ENCODE assay signal across 14 mouse cellular contexts in the genomic region with DNA sequence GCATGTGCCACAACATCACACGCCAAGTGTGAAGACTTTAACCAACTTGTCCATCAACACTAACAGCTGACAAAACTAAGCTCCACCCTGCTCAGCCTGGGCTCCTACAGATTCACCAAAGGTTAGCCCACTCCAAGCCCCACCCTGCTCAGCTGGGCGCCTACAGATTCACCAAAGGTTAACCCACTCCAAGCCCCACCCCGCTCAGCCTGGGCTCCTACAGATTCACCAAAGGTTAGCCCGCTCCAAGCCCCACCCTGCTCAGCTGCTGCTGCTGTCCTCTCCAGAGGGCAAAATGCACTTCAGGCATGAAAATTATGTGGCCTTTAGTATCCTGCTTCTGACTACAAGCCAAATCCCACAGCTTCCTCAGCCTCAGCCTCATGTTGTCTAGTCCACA. TPM values are rescaled to one million over a fixed set of nuclear protein-coding genes. Genes with fewer than 3 reads are reported as not detected.
DNase-seq lines count a peak whose midpoint lies in the region; ATAC-seq and TF ChIP-seq lines count a peak whose summit lies in the region.
"Had no signal": no experiment of that assay in that cellular context is flagged by ENCODE, and none has a peak within 500 bp of the region (broad histone marks: within the 10 kb centered on the region; RNA-seq: fewer than 3 reads in every experiment).

No protein-coding gene starts in this region.

- peak overlapping the region; percentile 95 for H3K4me2 ChIP-seq in heart, embryonic 16.5 days (ENCODE audit: low read depth, low read length)
- H3K4me2 ChIP-seq in liver, embryonic 11.5 days: peak overlapping the region; percentile 97
- H3K4me2 ChIP-seq: lung, embryonic 14.5 days had no signal

- no peak for ATAC-seq in heart, embryonic 16.5 days (replicated peaks; ENCODE audit: extremely low read depth, insufficient read depth, low FRiP score)
- ATAC-seq in G1E (ENCODE audit: extremely low read depth, insufficient number of reproducible peaks, low FRiP score, poor library complexity, severe bottlenecking): no peak
- peak; percentile 43; the same call in 1 of the 2 replicates for ATAC-seq in liver, embryonic 11.5 days (replicated peaks; ENCODE audit: low FRiP score)
- ATAC-seq: CD4-positive, CD25-positive, alpha-beta regulatory T cell, adult 4 months had no signal

- TF ChIP-seq CTCF in E14TG2a.4 (conservative IDR thresholded peaks at IDR 0.05; ENCODE audit: low read length) (no peak), G1E (IDR thresholded peaks at IDR 0.05; ENCODE audit: low read depth, low read length) (no peak)

- no peaks in the 10 kb centered on the region for H3K9me3 ChIP-seq in heart, embryonic 16.5 days (replicated peaks; ENCODE audit: control insufficient read depth, low read length)
- no peaks in the 10 kb centered on the region for H3K9me3 ChIP-seq in E14TG2a.4 (ENCODE audit: low read length)
- no peaks in the 10 kb centered on the region for H3K9me3 ChIP-seq in G1E (replicated peaks)
- H3K9me3 ChIP-seq in liver, embryonic 11.5 days (ENCODE audit: control insufficient read depth, low read length): no peaks in the 10 kb centered on the region

- peak overlapping the region; percentile 96 for H3K27ac ChIP-seq in heart, embryonic 16.5 days (ENCODE audit: low read length)
- peak overlapping the region; percentile 5; the same call in 1 of the 2 replicates for H3K27ac ChIP-seq in liver, embryonic 11.5 days (ENCODE audit: low read depth, low read length)

- H3K4me3 ChIP-seq in heart, embryonic 16.5 days (ENCODE audit: low read length): no peak overlapping the region; the same call in 1 of the 2 replicates
- H3K4me3 ChIP-seq in E14TG2a.4 (replicated peaks; ENCODE audit: low read length): peak overlapping the region; percentile 26; the same call in 1 of the 2 replicates
- H3K4me3 ChIP-seq in G1E (ENCODE audit: low read depth, low read length): peak overlapping the region; percentile 10; the same call in 1 of the 2 replicates
- no peak overlapping the region for H3K4me3 ChIP-seq in liver, embryonic 11.5 days (ENCODE audit: low read depth, low read length)

- no peak for DNase-seq in heart, adult 9 months (ENCODE audit: low spot score in 2 of 2)
- DNase-seq in G1E (ENCODE audit: low spot score): no peak
- DNase-seq in liver, embryonic 11.5 days (ENCODE audit: low spot score): no peak
- DNase-seq in lung, postnatal 25 days (ENCODE audit: low spot score): no peak
- no peak for DNase-seq in thymus, postnatal 25 days
- no peak for DNase-seq in spleen, postnatal 4 days (ENCODE audit: low spot score in 2 of 2)
- DNase-seq: adrenal gland, adult 2 months; cerebellum, adult 18-20 months; lung, embryonic 14.5 days; retina, postnatal 1 day; thymus, postnatal 36 days had no signal

- H3K4me1 ChIP-seq in heart, embryonic 16.5 days (ENCODE audit: control insufficient read depth, insufficient read depth, low read length): peaks cover 58% of the 10 kb centered on the region
- H3K4me1 ChIP-seq in E14TG2a.4 (replicated peaks; ENCODE audit: low read depth, low read length): peaks cover 78% of the 10 kb centered on the region
- peaks cover 73% of the 10 kb centered on the region for H3K4me1 ChIP-seq in G1E (ENCODE audit: insufficient read depth, low read depth, low read length)
- peaks cover 49% of the 10 kb centered on the region for H3K4me1 ChIP-seq in liver, embryonic 11.5 days (replicated peaks; ENCODE audit: control insufficient read depth, insufficient read depth, low read length)

- no peaks in the 10 kb centered on the region for H3K36me3 ChIP-seq in heart, embryonic 16.5 days (ENCODE audit: control insufficient read depth, insufficient read depth)
- peaks cover 79% of the 10 kb centered on the region for H3K36me3 ChIP-seq in E14TG2a.4 (ENCODE audit: insufficient read depth, low read length)
- peaks cover 85% of the 10 kb centered on the region for H3K36me3 ChIP-seq in G1E (replicated peaks)
- peaks cover 5% of the 10 kb centered on the region for H3K36me3 ChIP-seq in liver, embryonic 11.5 days (ENCODE audit: control insufficient read depth, insufficient read depth, low read length)

- no peaks in the 10 kb centered on the region for H3K27me3 ChIP-seq in heart, embryonic 16.5 days (ENCODE audit: control insufficient read depth, insufficient read depth, low read length)
- H3K27me3 ChIP-seq in E14TG2a.4 (ENCODE audit: insufficient read depth, low read length): no peaks in the 10 kb centered on the region
- no peaks in the 10 kb centered on the region for H3K27me3 ChIP-seq in G1E (ENCODE audit: insufficient read depth, low read length)
- no peaks in the 10 kb centered on the region for H3K27me3 ChIP-seq in liver, embryonic 11.5 days (replicated peaks; ENCODE audit: control insufficient read depth, insufficient read depth, low read length)

- WGBS in heart, embryonic 16.5 days: 67% methylated on average over 4 of the region's 4 CpGs
- WGBS in liver, embryonic 11.5 days: 72% methylated on average over 4 of the region's 4 CpGs

- peak overlapping the region; percentile 56; the same call in 1 of the 2 replicates for H3K9ac ChIP-seq in heart, embryonic 16.5 days (ENCODE audit: low read length)
- H3K9ac ChIP-seq in liver, embryonic 11.5 days (ENCODE audit: low read depth, low read length): no peak overlapping the region; the same call in 1 of the 2 replicates
- H3K9ac ChIP-seq: lung, embryonic 14.5 days had no signal

RNA-seq across cellular contexts. Expression of a gene that starts 5.7 kb away (rescaled TPM):
- 22.3 and 23.2 TPM in 2 replicates for polyA plus RNA-seq in heart, embryonic 16.5 days (2015; fragmentation: Nextera tagmentation; extraction: Ambion mirVana)
- total RNA-seq in G1E (2014; fragmentation: Nextera tagmentation) (19.1 and 23.3 TPM in 2 replicates), G1E (2017) (21.6 and 21.9 TPM in 2 replicates)
- polyA plus RNA-seq in G1E (2012): 16.7 and 22.6 TPM in 2 replicates
- polyA plus RNA-seq in liver, embryonic 11.5 days (2014; fragmentation: Nextera tagmentation; extraction: Ambion mirVana): 25.9 and 28.3 TPM in 2 replicates

RNA-seq across cellular contexts. Expression of a gene that starts 8.7 kb away (rescaled TPM):
- polyA plus RNA-seq in heart, embryonic 16.5 days (2015; fragmentation: Nextera tagmentation; extraction: Ambion mirVana): 29.4 and 30.3 TPM in 2 replicates
- total RNA-seq in G1E (2014; fragmentation: Nextera tagmentation) (63.7 and 74.7 TPM in 2 replicates), G1E (2017) (54.8 and 58.6 TPM in 2 replicates)
- 108 and 116 TPM in 2 replicates for polyA plus RNA-seq in G1E (2012)
- polyA plus RNA-seq in liver, embryonic 11.5 days (2014; fragmentation: Nextera tagmentation; extraction: Ambion mirVana): 58.8 and 61.8 TPM in 2 replicates

RNA-seq across cellular contexts. Expression of a gene that starts 11.3 kb away (rescaled TPM):
- polyA plus RNA-seq in heart, embryonic 16.5 days (2015; fragmentation: Nextera tagmentation; extraction: Ambion mirVana): 245 and 258 TPM in 2 replicates
- total RNA-seq in G1E (2014; fragmentation: Nextera tagmentation) (116 and 133 TPM in 2 replicates), G1E (2017) (144 and 169 TPM in 2 replicates)
- polyA plus RNA-seq in G1E (2012): 103 and 140 TPM in 2 replicates
- 306 and 326 TPM in 2 replicates for polyA plus RNA-seq in liver, embryonic 11.5 days (2014; fragmentation: Nextera tagmentation; extraction: Ambion mirVana)

RNA-seq across cellular contexts. Expression of a gene that starts 23.0 kb away (rescaled TPM):
- 59.5 and 59.8 TPM in 2 replicates for polyA plus RNA-seq in heart, embryonic 16.5 days (2015; fragmentation: Nextera tagmentation; extraction: Ambion mirVana)
- total RNA-seq in G1E (2014; fragmentation: Nextera tagmentation) (9.9 and 18.5 TPM in 2 replicates), G1E (2017) (44.7 and 54.5 TPM in 2 replicates)
- polyA plus RNA-seq in G1E (2012): 98.0 and 113 TPM in 2 replicates
- polyA plus RNA-seq in liver, embryonic 11.5 days (2014; fragmentation: Nextera tagmentation; extraction: Ambion mirVana): 32.9 and 34.1 TPM in 2 replicates

RNA-seq across cellular contexts. Expression of a gene that starts 23.2 kb away (rescaled TPM):
- polyA plus RNA-seq in heart, embryonic 16.5 days (2015; fragmentation: Nextera tagmentation; extraction: Ambion mirVana): 0.75 and 1.1 TPM in 2 replicates
- 0.90 and 3.4 TPM in 2 replicates for total RNA-seq in G1E (2014; fragmentation: Nextera tagmentation)
- total RNA-seq in G1E (2017): 1.2 and 2.1 TPM in 2 replicates
- 0.11 and 0.13 TPM in 2 replicates for polyA plus RNA-seq in G1E (2012)
- polyA plus RNA-seq in liver, embryonic 11.5 days (2014; fragmentation: Nextera tagmentation; extraction: Ambion mirVana): 0.32 and 0.74 TPM in 2 replicates

Comparison
In these comparisons a context has a peak if more than half of its experiments do, and no peak if none do; other contexts are left out.
1. H3K4me3 ChIP-seq: peak in E14TG2a.4 (single experiment) and G1E (single experiment); none in heart, embryonic 16.5 days (single experiment) and liver, embryonic 11.5 days (single experiment).